ENCODE assay signal across 7 mouse cellular contexts in the genomic region with DNA sequence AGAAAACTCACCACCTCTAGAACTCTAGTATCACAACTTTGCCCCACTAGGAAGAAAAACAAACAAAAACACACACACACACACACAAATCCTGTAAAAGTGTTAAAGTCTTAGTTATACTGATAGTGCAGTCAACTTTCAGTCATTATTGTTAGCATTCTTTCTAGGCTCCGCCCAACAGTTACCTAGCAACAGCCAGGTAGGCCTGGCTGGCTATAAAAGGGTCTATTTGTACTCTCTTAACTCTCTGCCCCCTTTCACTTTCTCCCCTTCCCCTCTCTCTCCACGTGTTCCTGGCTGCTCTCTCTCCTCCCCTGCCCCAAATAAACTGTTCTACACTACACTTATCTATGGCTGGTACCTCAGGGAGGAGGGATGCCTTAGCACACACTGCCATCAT. TPM values are rescaled to one million over a fixed set of nuclear protein-coding genes. Genes with fewer than 3 reads are reported as not detected.
A peak's percentile ranks its signal among the peaks of the same experiment; 100 is the strongest.
DNase-seq lines count a peak whose midpoint lies in the region; ATAC-seq lines count a peak whose summit lies in the region.

No protein-coding gene starts in this region.

- peak overlapping the region; percentile 98 for H3K4me3 ChIP-seq in neural tube, embryonic 11.5 days (ENCODE audit: low read depth, low read length)
- peak overlapping the region; percentile 95 for H3K4me3 ChIP-seq in forebrain, embryonic 11.5 days (ENCODE audit: low read depth, low read length)
- H3K4me3 ChIP-seq in limb, embryonic 11.5 days (ENCODE audit: low read depth, low read length): peak overlapping the region; percentile 97
- H3K4me3 ChIP-seq in stomach, embryonic 15.5 days (replicated peaks): peak overlapping the region; percentile 96

- peaks cover 2% of the 10 kb centered on the region for H3K36me3 ChIP-seq in neural tube, embryonic 11.5 days (ENCODE audit: control insufficient read depth, insufficient read depth, low read length)
- H3K36me3 ChIP-seq in forebrain, embryonic 11.5 days (ENCODE audit: control insufficient read depth, insufficient read depth, low read length): no peaks in the 10 kb centered on the region; the same call in 1 of the 2 replicates
- no peaks in the 10 kb centered on the region for H3K36me3 ChIP-seq in limb, embryonic 11.5 days (ENCODE audit: control insufficient read depth, insufficient read depth, low read length)
- H3K36me3 ChIP-seq in stomach, embryonic 15.5 days: peaks cover 5% of the 10 kb centered on the region; the same call in 1 of the 2 replicates

- peak overlapping the region; percentile 72 for H3K4me2 ChIP-seq in neural tube, embryonic 11.5 days (ENCODE audit: low read depth)
- peak overlapping the region; percentile 70 for H3K4me2 ChIP-seq in forebrain, embryonic 11.5 days (ENCODE audit: low read depth, low read length, severe bottlenecking)
- peak overlapping the region; percentile 71 for H3K4me2 ChIP-seq in limb, embryonic 11.5 days (ENCODE audit: low read depth, severe bottlenecking)
- peak overlapping the region; percentile 74 for H3K4me2 ChIP-seq in stomach, embryonic 15.5 days

- peaks cover 7% of the 10 kb centered on the region for H3K4me1 ChIP-seq in neural tube, embryonic 11.5 days (ENCODE audit: control insufficient read depth, insufficient read depth, low read length)
- peaks cover 11% of the 10 kb centered on the region for H3K4me1 ChIP-seq in forebrain, embryonic 11.5 days (replicated peaks; ENCODE audit: control insufficient read depth, insufficient read depth, low read length)
- H3K4me1 ChIP-seq in limb, embryonic 11.5 days (ENCODE audit: control insufficient read depth, insufficient read depth, low read length): no peaks in the 10 kb centered on the region
- peaks cover 14% of the 10 kb centered on the region for H3K4me1 ChIP-seq in stomach, embryonic 15.5 days

- no peak for ATAC-seq in neural tube, embryonic 11.5 days (ENCODE audit: insufficient read depth, low FRiP score, low TSS enrichment)
- ATAC-seq in forebrain, embryonic 11.5 days (replicated peaks; ENCODE audit: low FRiP score): no peak
- no peak for ATAC-seq in limb, embryonic 11.5 days (ENCODE audit: insufficient number of reproducible peaks, low FRiP score, low TSS enrichment, low read depth)
- no peak for ATAC-seq in stomach, embryonic 15.5 days (ENCODE audit: insufficient read depth, low FRiP score, low read depth)
- ATAC-seq in cerebellum, adult (ENCODE audit: insufficient number of reproducible peaks, low FRiP score, low TSS enrichment): no peak

- no peak for DNase-seq in neural tube, embryonic 11.5 days (ENCODE audit: low spot score)
- DNase-seq in neural tube, embryonic 10.5 days (ENCODE audit: extremely low spot score, low spot score): no peak
- DNase-seq in forebrain, embryonic 11.5 days (ENCODE audit: low spot score): no peak
- DNase-seq in limb, embryonic 11.5 days (ENCODE audit: low spot score): no peak
- no peak for DNase-seq in gastrocnemius, postnatal 10 days

- no peak overlapping the region for H3K27ac ChIP-seq in neural tube, embryonic 11.5 days (ENCODE audit: low read depth, low read length)
- H3K27ac ChIP-seq in forebrain, embryonic 11.5 days (ENCODE audit: low read depth, low read length): no peak overlapping the region
- H3K27ac ChIP-seq in limb, embryonic 11.5 days (replicated peaks; ENCODE audit: low read depth, low read length): no peak overlapping the region
- H3K27ac ChIP-seq in stomach, embryonic 15.5 days: no peak overlapping the region

- WGBS in neural tube, embryonic 11.5 days: 17% methylated on average over 2 of the region's 2 CpGs
- whole genome bisulfite sequencing in forebrain, embryonic 11.5 days: 19% methylated on average over 2 of the region's 2 CpGs
- 21% methylated on average over 2 of the region's 2 CpGs for WGBS in limb, embryonic 11.5 days
- WGBS in stomach, embryonic 15.5 days: 20% methylated on average over 2 of the region's 2 CpGs

- H3K9ac ChIP-seq in neural tube, embryonic 11.5 days (ENCODE audit: low read length): peak overlapping the region; percentile 56
- H3K9ac ChIP-seq in forebrain, embryonic 11.5 days (ENCODE audit: low read length): peak overlapping the region; percentile 99; the same call in 1 of the 2 replicates
- no peak overlapping the region for H3K9ac ChIP-seq in limb, embryonic 11.5 days (ENCODE audit: low read length)
- no peak overlapping the region for H3K9ac ChIP-seq in stomach, embryonic 15.5 days

- H3K27me3 ChIP-seq in neural tube, embryonic 11.5 days (ENCODE audit: control insufficient read depth, insufficient read depth, low read length): no peaks in the 10 kb centered on the region
- no peaks in the 10 kb centered on the region for H3K27me3 ChIP-seq in forebrain, embryonic 11.5 days (ENCODE audit: control insufficient read depth, insufficient read depth, low read length)
- no peaks in the 10 kb centered on the region for H3K27me3 ChIP-seq in limb, embryonic 11.5 days (ENCODE audit: control insufficient read depth, insufficient read depth, low read length)
- no peaks in the 10 kb centered on the region for H3K27me3 ChIP-seq in stomach, embryonic 15.5 days (replicated peaks)

- no peaks in the 10 kb centered on the region for H3K9me3 ChIP-seq in neural tube, embryonic 11.5 days (ENCODE audit: control insufficient read depth, low read length)
- H3K9me3 ChIP-seq in forebrain, embryonic 11.5 days (ENCODE audit: control insufficient read depth, low read length): no peaks in the 10 kb centered on the region
- H3K9me3 ChIP-seq in limb, embryonic 11.5 days (ENCODE audit: control insufficient read depth, low read length): no peaks in the 10 kb centered on the region
- no peaks in the 10 kb centered on the region for H3K9me3 ChIP-seq in stomach, embryonic 15.5 days

RNA-seq across cellular contexts. Expression of gene Dek, which starts 1.9 kb away (rescaled TPM):
- polyA plus RNA-seq in neural tube, embryonic 11.5 days (2014; fragmentation: Nextera tagmentation; extraction: Ambion mirVana): 319 and 324 TPM in 2 replicates
- polyA plus RNA-seq in forebrain, embryonic 11.5 days (2014; fragmentation: Nextera tagmentation; extraction: Ambion mirVana): 434 and 453 TPM in 2 replicates
- polyA plus RNA-seq in limb, embryonic 11.5 days (2014; fragmentation: Nextera tagmentation; extraction: Ambion mirVana): 375 and 404 TPM in 2 replicates
- 271 and 291 TPM in 2 replicates for polyA plus RNA-seq in stomach, embryonic 15.5 days (2015; fragmentation: Nextera tagmentation; extraction: Ambion mirVana)
- total RNA-seq in gastrocnemius, postnatal 10 days (2021): 10 to 100 TPM; 52.5 to 62.9 TPM

RNA-seq across cellular contexts. Expression of gene Rnf144b, which starts 18.3 kb away (rescaled TPM):
- polyA plus RNA-seq in neural tube, embryonic 11.5 days (2014; fragmentation: Nextera tagmentation; extraction: Ambion mirVana): 2.4 and 3.1 TPM in 2 replicates
- 0.73 and 0.80 TPM in 2 replicates for polyA plus RNA-seq in forebrain, embryonic 11.5 days (2014; fragmentation: Nextera tagmentation; extraction: Ambion mirVana)
- polyA plus RNA-seq in limb, embryonic 11.5 days (2014; fragmentation: Nextera tagmentation; extraction: Ambion mirVana): 0.89 and 0.91 TPM in 2 replicates
- 1.7 and 2.0 TPM in 2 replicates for polyA plus RNA-seq in stomach, embryonic 15.5 days (2015; fragmentation: Nextera tagmentation; extraction: Ambion mirVana)
- 10 to 100 TPM; 10.1 to 11.9 TPM for total RNA-seq in gastrocnemius, postnatal 10 days (2021)

RNA-seq across cellular contexts. Expression of gene Tpmt, which starts 59.6 kb away (rescaled TPM):
- polyA plus RNA-seq in neural tube, embryonic 11.5 days (2014; fragmentation: Nextera tagmentation; extraction: Ambion mirVana): 44.0 and 46.7 TPM in 2 replicates
- polyA plus RNA-seq in forebrain, embryonic 11.5 days (2014; fragmentation: Nextera tagmentation; extraction: Ambion mirVana): 31.7 and 34.2 TPM in 2 replicates
- 25.8 and 28.6 TPM in 2 replicates for polyA plus RNA-seq in limb, embryonic 11.5 days (2014; fragmentation: Nextera tagmentation; extraction: Ambion mirVana)
- polyA plus RNA-seq in stomach, embryonic 15.5 days (2015; fragmentation: Nextera tagmentation; extraction: Ambion mirVana): 21.4 and 21.8 TPM in 2 replicates
- total RNA-seq in gastrocnemius, postnatal 10 days (2021): 1 to 10 TPM; 7.3 to 9.0 TPM

Comparison
In these comparisons a context has a peak if more than half of its experiments do, and no peak if none do; other contexts are left out.
1. H3K9ac ChIP-seq: peak in neural tube, embryonic 11.5 days (single experiment) and forebrain, embryonic 11.5 days (single experiment); none in limb, embryonic 11.5 days (single experiment) and stomach, embryonic 15.5 days (single experiment).
2. Peak in every context shown above with its lines, with median percentiles within 50 percentile points of each other: H3K4me2 ChIP-seq and H3K4me3 ChIP-seq.